Mouse (Mus musculus): ENCODE results near the gene Pou2f3. TPM values are rescaled to one million over a fixed set of nuclear protein-coding genes. Genes with fewer than 3 reads are reported as not detected.

Pou2f3 gene
- polyA plus RNA-seq, 1 experiment, result not detected

DNA sequence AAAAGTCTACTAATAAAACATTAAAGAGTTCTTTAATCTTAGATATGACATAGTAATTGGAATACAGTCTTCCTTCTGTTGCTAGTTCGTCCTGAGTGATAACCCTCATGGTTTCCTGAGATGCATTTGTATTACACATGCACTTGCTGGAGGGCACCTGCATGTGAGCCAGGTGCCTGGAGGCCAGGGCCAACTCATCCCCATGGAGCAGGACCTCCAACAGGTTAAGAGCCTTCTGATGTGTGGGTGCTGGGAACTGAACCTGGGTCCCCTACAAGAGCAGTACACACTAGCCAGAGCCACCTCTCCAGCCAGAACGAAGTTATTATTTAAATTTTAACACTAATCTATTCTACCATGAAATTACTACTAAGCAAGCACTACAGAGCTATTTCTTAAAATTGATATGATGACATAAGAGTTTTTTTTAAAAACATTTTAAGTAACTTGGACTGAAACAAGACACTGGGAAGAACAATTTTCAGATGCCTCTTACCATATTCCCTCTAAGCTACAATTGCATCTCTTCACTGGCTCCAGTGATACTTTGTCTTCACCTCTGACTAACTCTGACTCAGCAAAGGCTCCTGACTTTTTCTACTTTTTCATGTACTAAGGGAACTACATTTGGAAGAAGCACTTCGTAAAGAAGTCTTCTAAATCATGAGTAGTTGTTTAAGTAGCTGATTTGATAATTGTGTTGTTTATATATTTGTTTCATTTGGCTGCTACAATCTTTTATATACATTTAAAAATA lies 112.2 kb downstream of the Pou2f3 start:
- Histone ChIP-seq H3ac (ENCODE audit: control insufficient read depth, insufficient read length) (no peak overlapping the region), H3K36me3 (ENCODE audit: control insufficient read depth, insufficient read depth) (no peaks in the 10 kb centered on the region)

DNA sequence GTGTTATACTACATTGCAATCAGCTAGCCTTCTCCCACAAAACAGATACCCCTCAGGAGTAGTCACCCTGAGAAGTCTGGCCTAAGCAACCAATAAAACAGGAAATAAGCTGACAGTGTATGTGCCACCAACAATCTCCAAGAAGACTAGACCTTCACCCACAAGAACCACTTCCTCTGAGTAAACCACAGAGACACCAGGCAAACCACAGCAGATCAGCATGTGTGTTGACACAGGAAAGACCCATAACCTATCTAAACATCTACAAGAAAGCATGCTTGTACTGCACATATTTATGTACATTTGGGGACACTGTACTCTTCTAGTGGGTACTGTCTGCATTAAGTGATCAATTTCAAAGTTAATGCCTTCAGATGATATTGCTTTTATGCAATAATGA lies 113.8 kb downstream of the Pou2f3 start:
- TF ChIP-seq POLR2A (IDR thresholded peaks at IDR 0.05; ENCODE audit: insufficient read length, low read depth) (no peak), REST (IDR thresholded peaks at IDR 0.05; ENCODE audit: insufficient read depth, insufficient read length) (no peak), USF1 (IDR thresholded peaks at IDR 0.05; ENCODE audit: low read depth) (no peak), POLR2AphosphoS2 (IDR thresholded peaks at IDR 0.05; ENCODE audit: insufficient read length, low read depth) (no peak), MYOD1 (IDR thresholded peaks at IDR 0.05; ENCODE audit: control insufficient read depth in 1 of 3, insufficient read length in 2 of 3, low read depth in 2 of 3) (no peak), CEBPB (IDR thresholded peaks at IDR 0.05; ENCODE audit: insufficient read depth, poor library complexity, severe bottlenecking) (no peak), MAX (IDR thresholded peaks at IDR 0.05; ENCODE audit: low read depth) (no peak), MYOG (IDR thresholded peaks at IDR 0.05; ENCODE audit: control insufficient read depth in 1 of 3, insufficient read depth in 1 of 3, insufficient read length in 2 of 3, low read depth in 2 of 3) (no peak), TCF12 (IDR thresholded peaks at IDR 0.05; ENCODE audit: insufficient read depth, poor library complexity, severe bottlenecking) (no peak), SRF (IDR thresholded peaks at IDR 0.05; ENCODE audit: control insufficient read depth, insufficient read length, low read depth) (no peak), TCF3 (IDR thresholded peaks at IDR 0.05; ENCODE audit: insufficient read length, low read depth) (no peak), E2F4 (IDR thresholded peaks at IDR 0.05; ENCODE audit: insufficient read depth) (no peak)
- Histone ChIP-seq H3K27me3 (ENCODE audit: control insufficient read depth, insufficient read depth, insufficient read length) (no peaks in the 10 kb centered on the region), H3ac (ENCODE audit: control insufficient read depth, insufficient read length) (no peak overlapping the region), H3K36me3 (ENCODE audit: control insufficient read depth, insufficient read depth) (no peaks in the 10 kb centered on the region), H3K4me3 (no peak overlapping the region), H3K4me2 (ENCODE audit: low read depth) (peak overlapping the region; percentile 1), H3K79me2 (ENCODE audit: control insufficient read depth, insufficient read depth) (peaks cover 96% of the 10 kb centered on the region)

More for the DNA sequence above, 112.2 kb downstream of the Pou2f3 start:
- peak overlapping the region; percentile 49 for H3K4me2 ChIP-seq (ENCODE audit: low read depth)
- H3K4me3 ChIP-seq, result no peak overlapping the region
- TF ChIP-seq POLR2AphosphoS2 (IDR thresholded peaks at IDR 0.05; ENCODE audit: insufficient read length, low read depth) (no peak), SRF (IDR thresholded peaks at IDR 0.05; ENCODE audit: control insufficient read depth, insufficient read length, low read depth) (no peak), MYOG (IDR thresholded peaks at IDR 0.05; ENCODE audit: control insufficient read depth in 1 of 3, insufficient read depth in 1 of 3, insufficient read length in 2 of 3, low read depth in 2 of 3) (no peak), MAX (IDR thresholded peaks at IDR 0.05; ENCODE audit: low read depth) (no peak), TCF3 (IDR thresholded peaks at IDR 0.05; ENCODE audit: insufficient read length, low read depth) (no peak), TCF12 (IDR thresholded peaks at IDR 0.05; ENCODE audit: insufficient read depth, poor library complexity, severe bottlenecking) (no peak)
- H3K27me3 ChIP-seq (ENCODE audit: control insufficient read depth, insufficient read depth, insufficient read length), result no peaks in the 10 kb centered on the region
- H3K79me2 ChIP-seq (ENCODE audit: control insufficient read depth, insufficient read depth), result peaks cover 95% of the 10 kb centered on the region

DNA sequence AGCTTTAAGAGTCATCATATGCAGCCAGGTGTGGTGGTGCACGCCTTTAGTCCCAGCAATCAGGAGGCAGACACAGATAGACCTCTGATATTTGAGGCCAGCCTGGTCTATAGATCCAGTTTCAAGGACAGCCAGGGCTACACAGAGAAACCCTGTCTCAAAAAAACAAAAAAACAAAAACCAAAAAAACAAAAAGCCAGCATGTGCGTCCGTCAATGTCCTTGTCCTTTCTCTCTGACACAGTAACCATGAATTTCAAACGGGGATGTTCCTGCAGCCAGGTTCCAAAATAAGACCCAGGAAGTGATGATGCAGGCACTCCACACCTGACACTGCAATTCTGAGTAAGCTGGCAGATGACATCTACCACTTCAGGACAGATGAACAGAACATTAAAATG lies 115.3 kb downstream of the Pou2f3 start:
- no peaks in the 10 kb centered on the region for H3K36me3 ChIP-seq (ENCODE audit: control insufficient read depth, insufficient read depth)
- H3K4me2 ChIP-seq (ENCODE audit: low read depth), result no peak overlapping the region
- TF ChIP-seq E2F4 (IDR thresholded peaks at IDR 0.05; ENCODE audit: insufficient read depth) (no peak), TCF3 (IDR thresholded peaks at IDR 0.05; ENCODE audit: insufficient read length, low read depth) (no peak), MYOG (IDR thresholded peaks at IDR 0.05; ENCODE audit: control insufficient read depth in 1 of 3, insufficient read depth in 1 of 3, insufficient read length in 2 of 3, low read depth in 2 of 3) (no peak), MYOD1 (IDR thresholded peaks at IDR 0.05; ENCODE audit: control insufficient read depth in 1 of 3, insufficient read length in 2 of 3, low read depth in 2 of 3) (no peak), CEBPB (IDR thresholded peaks at IDR 0.05; ENCODE audit: insufficient read depth, poor library complexity, severe bottlenecking) (no peak), REST (IDR thresholded peaks at IDR 0.05; ENCODE audit: insufficient read depth, insufficient read length) (no peak), TCF12 (IDR thresholded peaks at IDR 0.05; ENCODE audit: insufficient read depth, poor library complexity, severe bottlenecking) (no peak), MAX (IDR thresholded peaks at IDR 0.05; ENCODE audit: low read depth) (no peak), SRF (IDR thresholded peaks at IDR 0.05; ENCODE audit: control insufficient read depth, insufficient read length, low read depth) (no peak), POLR2A (IDR thresholded peaks at IDR 0.05; ENCODE audit: insufficient read length, low read depth) (no peak)
- no peak overlapping the region for H3ac ChIP-seq (ENCODE audit: control insufficient read depth, insufficient read length)
- no peak overlapping the region for H3K4me3 ChIP-seq
- H3K27me3 ChIP-seq (ENCODE audit: control insufficient read depth, insufficient read depth, insufficient read length), result no peaks in the 10 kb centered on the region
- H3K79me2 ChIP-seq (ENCODE audit: control insufficient read depth, insufficient read depth), result peaks cover 96% of the 10 kb centered on the region

DNA sequence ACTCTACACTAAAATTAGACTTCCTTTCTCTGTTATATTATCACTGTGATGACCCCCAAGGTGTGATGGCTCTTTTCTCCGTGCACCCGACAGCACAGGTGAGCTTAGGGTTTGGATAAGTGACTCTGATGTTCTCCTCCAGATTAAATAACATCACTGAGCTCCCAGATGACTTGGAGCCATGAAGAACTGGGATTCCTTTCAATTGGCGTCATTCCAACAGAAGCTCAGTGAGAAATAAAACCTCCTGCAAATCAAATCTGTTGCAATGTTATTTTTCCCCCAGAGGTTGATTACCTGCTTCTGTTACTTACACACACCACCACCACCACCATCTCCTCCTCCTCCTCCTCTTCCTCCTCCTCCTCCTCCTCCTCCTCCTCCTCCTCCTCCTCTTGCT lies 116.4 kb downstream of the Pou2f3 start:
- Histone ChIP-seq H3K27me3 (ENCODE audit: control insufficient read depth, insufficient read depth, insufficient read length) (no peaks in the 10 kb centered on the region), H3K4me3 (no peak overlapping the region), H3ac (ENCODE audit: control insufficient read depth, insufficient read length) (no peak overlapping the region), H3K79me2 (ENCODE audit: control insufficient read depth, insufficient read depth) (peaks cover 96% of the 10 kb centered on the region), H3K4me2 (ENCODE audit: low read depth) (no peak overlapping the region), H3K36me3 (ENCODE audit: control insufficient read depth, insufficient read depth) (no peaks in the 10 kb centered on the region)
- no peak for TF ChIP-seq MYOD1 (IDR thresholded peaks at IDR 0.05; ENCODE audit: control insufficient read depth in 1 of 3, insufficient read length in 2 of 3, low read depth in 2 of 3)
- TF ChIP-seq USF1 (IDR thresholded peaks at IDR 0.05; ENCODE audit: low read depth), result no peak
- TF ChIP-seq MAX (IDR thresholded peaks at IDR 0.05; ENCODE audit: low read depth), result no peak
- no peak for TF ChIP-seq POLR2AphosphoS2 (IDR thresholded peaks at IDR 0.05; ENCODE audit: insufficient read length, low read depth)
- no peak for TF ChIP-seq MYOG (IDR thresholded peaks at IDR 0.05; ENCODE audit: control insufficient read depth in 1 of 3, insufficient read depth in 1 of 3, insufficient read length in 2 of 3, low read depth in 2 of 3)
- no peak for TF ChIP-seq TCF3 (IDR thresholded peaks at IDR 0.05; ENCODE audit: insufficient read length, low read depth)
- no peak for TF ChIP-seq CEBPB (IDR thresholded peaks at IDR 0.05; ENCODE audit: insufficient read depth, poor library complexity, severe bottlenecking)
- no peak for TF ChIP-seq SRF (IDR thresholded peaks at IDR 0.05; ENCODE audit: control insufficient read depth, insufficient read length, low read depth)
- TF ChIP-seq POLR2A (IDR thresholded peaks at IDR 0.05; ENCODE audit: insufficient read length, low read depth), result no peak
- no peak for TF ChIP-seq REST (IDR thresholded peaks at IDR 0.05; ENCODE audit: insufficient read depth, insufficient read length)
- TF ChIP-seq TCF12 (IDR thresholded peaks at IDR 0.05; ENCODE audit: insufficient read depth, poor library complexity, severe bottlenecking), result no peak
- TF ChIP-seq E2F4 (IDR thresholded peaks at IDR 0.05; ENCODE audit: insufficient read depth), result no peak

All from myocyte (in vitro differentiated cells).